Mouse (Mus musculus) ES-E14 (cell line): ENCODE data around the gene Rpl19.

ENCODE experiments used
- CHD2 ChIP-seq: IDR thresholded peaks from 2 replicates; pipeline ENCODE4 v1.6.1; 2014; ENCODE audit warnings: mild to moderate bottlenecking, low read depth, low read length, inconsistent platforms
- HCFC1 ChIP-seq: IDR thresholded peaks from 2 replicates; pipeline ENCODE4 v1.6.1; 2012; ENCODE audit warnings: low read length, inconsistent platforms, borderline replicate concordance; ENCODE audit not compliant: insufficient read depth
- MAFK ChIP-seq: IDR thresholded peaks from 2 replicates; pipeline ENCODE4 v1.6.1; 2014; ENCODE audit warnings: mild to moderate bottlenecking, low read depth, low read length, inconsistent platforms; ENCODE audit not compliant: insufficient read depth
- ZC3H11A ChIP-seq: IDR thresholded peaks from 2 replicates; pipeline ENCODE4 v1.6.1; 2012; ENCODE audit warnings: low read depth, mild to moderate bottlenecking, inconsistent platforms, low read length, borderline replicate concordance
- ZNF384 ChIP-seq: IDR thresholded peaks from 2 replicates; pipeline ENCODE4 v1.6.1; 2012; ENCODE audit warnings: low read depth, low read length, inconsistent platforms

GRCm38 (mm10) chr11:98046466-98046865, 20.0 kb downstream of the Rpl19 start:
- TF ChIP-seq ZC3H11A: no peak
- TF ChIP-seq MAFK: no peak
- no peak for TF ChIP-seq HCFC1
- no peak for TF ChIP-seq CHD2
- TF ChIP-seq ZNF384: no peak
